Mouse (Mus musculus) B cell, adult 67 days (primary cell): ENCODE measurements around the gene Eif2s3x. TPM values are rescaled to one million over a fixed set of nuclear protein-coding genes. Genes with fewer than 3 reads are reported as not detected.

ENCODE experiments used
- total RNA-seq, 2 experiments: library from RNA; stranded (reverse); gene quantifications; 4 replicates each; pipeline ENCODE4 v1.2.4; 2023

The Eif2s3x gene
- 100 to 1,000 TPM in 1 of 2 experiments, 10 to 100 TPM in 1; 97.4 to 133 TPM for total RNA-seq

DNA sequence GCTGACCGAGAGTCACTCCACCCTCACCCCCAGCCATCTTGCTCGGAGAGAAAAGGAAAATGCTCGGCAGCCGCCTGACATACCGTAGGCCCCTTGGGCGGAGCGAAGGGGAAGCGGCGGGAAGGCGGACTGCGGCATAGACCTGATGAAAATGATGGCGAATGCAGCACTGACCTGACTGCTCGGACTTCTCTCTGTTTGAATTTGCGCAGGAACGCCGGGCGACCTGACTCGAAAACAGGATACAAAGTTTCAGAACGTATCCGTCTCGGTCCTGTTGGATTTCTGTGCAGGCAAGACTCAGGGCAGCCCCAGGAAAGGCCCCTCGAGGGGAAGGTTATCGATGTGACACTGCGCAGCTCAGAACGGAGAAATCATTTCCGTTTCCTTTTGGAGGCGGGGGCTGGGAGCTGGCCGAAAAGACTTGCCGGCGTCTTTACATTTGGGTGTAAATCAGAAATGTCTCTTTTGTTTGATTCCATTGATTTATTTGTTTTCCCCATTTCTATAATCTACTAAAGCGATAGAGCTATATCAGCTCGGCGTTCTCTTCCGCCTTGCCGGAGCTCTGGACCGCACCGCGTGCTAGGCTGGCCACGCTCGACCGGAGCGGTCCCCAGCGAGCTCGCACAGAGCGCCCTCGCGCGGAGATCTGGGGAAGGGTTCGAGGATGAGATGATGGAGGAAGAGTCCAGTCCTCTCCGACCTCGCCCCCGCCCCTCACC lies at the start of gene Eif2s3x:
Gene Eif2s3x, minus strand, starts transcription at position 266 of the 725 bp plus-strand sequence.

DNA sequence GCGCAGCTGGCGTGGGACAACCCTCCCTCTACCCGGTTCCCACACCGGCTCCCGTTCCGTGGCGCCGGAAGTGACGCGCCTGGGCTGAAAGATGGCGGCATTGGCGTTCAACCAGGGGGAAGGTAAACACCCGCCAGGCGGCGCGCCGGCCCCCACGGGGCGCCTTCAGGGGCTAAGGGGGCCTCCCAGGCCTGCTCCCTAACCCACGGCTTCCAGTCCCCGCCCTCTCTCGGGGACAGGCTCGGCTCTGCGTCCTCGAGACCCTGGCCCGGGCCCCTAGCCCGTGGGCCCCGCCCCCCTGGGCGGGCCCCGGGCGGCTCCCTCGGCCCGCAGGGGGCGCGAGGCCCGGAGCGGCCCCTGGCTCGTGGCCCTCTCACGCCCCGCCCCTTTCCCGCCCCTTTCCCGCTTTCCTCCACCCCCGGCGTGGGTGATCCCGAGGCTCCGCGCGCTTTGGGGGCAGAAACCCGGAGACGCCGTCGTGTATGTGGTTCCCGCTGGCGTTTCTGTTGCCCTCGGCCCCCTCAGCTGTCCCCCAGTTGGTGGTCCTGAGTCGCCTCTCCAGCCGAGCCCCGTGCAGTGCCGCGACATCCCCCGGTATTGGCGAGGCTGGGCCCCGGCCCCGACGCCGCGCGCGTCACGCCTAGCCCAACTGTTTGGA lies 22.0 kb upstream of the Eif2s3x start, which contains the start of gene Klhl15:
Gene Klhl15, plus strand, starts transcription at position 68 of the 658 bp plus-strand sequence.

Other genes with a start within 250 kb of the Eif2s3x start
- gene AU015836, start 244.2 kb downstream of the Eif2s3x start, total RNA-seq: not detected
- gene Zfx, start 89.2 kb downstream of the Eif2s3x start, total RNA-seq: 10 to 100 TPM; 49.8 to 52.4 TPM
- 10 to 100 TPM; 17.2 to 27.5 TPM for gene Klhl15, start 21.7 kb upstream of the Eif2s3x start, total RNA-seq
- under 1 TPM in 1 of 2 experiments, not detected in 1; 0.80 TPM for gene Fam90a1b, start 153.9 kb upstream of the Eif2s3x start, total RNA-seq
- gene Apoo, start 154.3 kb upstream of the Eif2s3x start, total RNA-seq: 10 to 100 TPM in 1 of 2 experiments, 1 to 10 TPM in 1; 5.5 to 11.8 TPM